9 mouse cellular contexts compared by ENCODE assay signal in the genomic region with DNA sequence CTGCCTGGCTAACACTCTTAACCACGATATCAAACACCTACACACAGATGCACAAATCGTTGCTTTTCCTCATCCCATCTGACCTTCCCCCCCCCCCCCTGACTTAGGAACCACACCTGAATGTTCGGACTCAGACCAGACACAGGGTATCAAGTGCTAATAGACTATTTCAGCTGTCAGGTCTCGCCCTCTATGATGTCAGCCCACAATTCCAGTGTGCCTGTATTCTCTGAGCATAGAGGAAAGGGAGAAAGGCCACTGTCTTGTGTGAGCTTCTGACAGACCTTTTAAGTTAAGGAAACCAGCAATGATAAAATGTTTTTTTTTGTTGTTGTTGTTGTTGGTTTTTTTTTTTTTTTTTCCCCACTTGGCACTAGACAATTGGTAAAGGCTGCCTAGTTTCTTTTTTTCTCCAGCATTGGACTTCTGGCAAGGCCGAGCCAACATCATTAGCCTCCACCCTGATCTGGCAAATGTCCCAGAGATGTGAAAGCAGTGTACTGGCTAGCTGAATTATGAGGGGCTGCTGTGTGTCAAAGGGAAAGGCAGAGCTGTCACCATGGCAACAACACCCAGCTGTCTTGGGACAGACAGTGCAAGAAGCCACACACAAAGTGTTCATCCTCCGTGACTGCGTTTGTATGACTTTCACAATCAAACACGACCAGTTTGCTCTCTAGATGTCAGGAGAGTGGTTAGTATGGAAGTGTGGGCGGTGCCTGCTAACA. TPM values are rescaled to one million over a fixed set of nuclear protein-coding genes. Genes with fewer than 3 reads are reported as not detected.
DNase-seq lines count a peak whose midpoint lies in the region; ATAC-seq lines count a peak whose summit lies in the region.
"Had no signal": no experiment of that assay in that cellular context is flagged by ENCODE, and none has a peak within 500 bp of the region (broad histone marks: within the 10 kb centered on the region; RNA-seq: fewer than 3 reads in every experiment).

No protein-coding gene starts in this region.

- 0 out of 2 replicates have a peak, but pooled peaks have one; percentile 69 for ATAC-seq in embryonic facial prominence, embryonic 12.5 days (ENCODE audit: insufficient number of reproducible peaks, insufficient read depth, low FRiP score, low TSS enrichment)
- ATAC-seq in heart, embryonic 11.5 days (replicated peaks; ENCODE audit: insufficient number of reproducible peaks, low FRiP score, low TSS enrichment), result no peak
- ATAC-seq in limb, embryonic 13.5 days (ENCODE audit: low FRiP score, low read depth), result peak; percentile 77; the same call in 1 of the 2 replicates
- peak; percentile 99 for ATAC-seq in neural tube, embryonic 12.5 days (ENCODE audit: low FRiP score, low read depth)

- WGBS in embryonic facial prominence, embryonic 12.5 days, result 70% methylated on average over 9 of the region's 9 CpGs
- 58% methylated on average over 9 of the region's 9 CpGs for WGBS in heart, embryonic 11.5 days (ENCODE audit: insufficient replicate concordance)
- 56% methylated on average over 9 of the region's 9 CpGs for WGBS in limb, embryonic 13.5 days
- WGBS in neural tube, embryonic 12.5 days, result 41% methylated on average over 9 of the region's 9 CpGs

- no peak overlapping the region for H3K4me3 ChIP-seq in embryonic facial prominence, embryonic 12.5 days
- no peak overlapping the region for H3K4me3 ChIP-seq in heart, embryonic 11.5 days (ENCODE audit: low read depth, low read length)
- H3K4me3 ChIP-seq in limb, embryonic 13.5 days, result no peak overlapping the region
- H3K4me3 ChIP-seq in neural tube, embryonic 12.5 days, result no peak overlapping the region

- no peaks in the 10 kb centered on the region for H3K27me3 ChIP-seq in embryonic facial prominence, embryonic 12.5 days
- H3K27me3 ChIP-seq in heart, embryonic 11.5 days (ENCODE audit: control insufficient read depth, insufficient read depth, low read length), result no peaks in the 10 kb centered on the region
- no peaks in the 10 kb centered on the region for H3K27me3 ChIP-seq in limb, embryonic 13.5 days
- H3K27me3 ChIP-seq in neural tube, embryonic 12.5 days (replicated peaks), result no peaks in the 10 kb centered on the region

- H3K4me2 ChIP-seq in embryonic facial prominence, embryonic 12.5 days (replicated peaks), result no peak overlapping the region
- peak overlapping the region; percentile 28; the same call in 1 of the 2 replicates for H3K4me2 ChIP-seq in heart, embryonic 11.5 days
- peak overlapping the region; percentile 52 for H3K4me2 ChIP-seq in limb, embryonic 13.5 days (replicated peaks)
- peak overlapping the region; percentile 35 for H3K4me2 ChIP-seq in neural tube, embryonic 12.5 days (replicated peaks)

- no peaks in the 10 kb centered on the region for H3K4me1 ChIP-seq in embryonic facial prominence, embryonic 12.5 days
- no peaks in the 10 kb centered on the region for H3K4me1 ChIP-seq in heart, embryonic 11.5 days (ENCODE audit: control insufficient read depth, insufficient read depth, low read length)
- peaks cover 11% of the 10 kb centered on the region for H3K4me1 ChIP-seq in limb, embryonic 13.5 days
- H3K4me1 ChIP-seq in neural tube, embryonic 12.5 days, result peaks cover 8% of the 10 kb centered on the region; the same call in 1 of the 2 replicates

- peak; percentile 59 for DNase-seq in A20 (ENCODE audit: low read depth, low spot score)
- peak; percentile 55 for DNase-seq in adrenal gland, adult 8-10 months
- peak; percentile 36 to 61 for DNase-seq in kidney, adult 8-10 months
- DNase-seq in yolk sac, embryonic 10.5 days (ENCODE audit: low spot score), result peak; percentile 23

- no peaks in the 10 kb centered on the region for H3K9me3 ChIP-seq in embryonic facial prominence, embryonic 12.5 days
- H3K9me3 ChIP-seq in heart, embryonic 11.5 days (replicated peaks; ENCODE audit: control insufficient read depth, low read length), result no peaks in the 10 kb centered on the region
- no peaks in the 10 kb centered on the region for H3K9me3 ChIP-seq in limb, embryonic 13.5 days
- no peaks in the 10 kb centered on the region for H3K9me3 ChIP-seq in neural tube, embryonic 12.5 days

- no peak overlapping the region for H3K9ac ChIP-seq in embryonic facial prominence, embryonic 12.5 days
- H3K9ac ChIP-seq in heart, embryonic 11.5 days (ENCODE audit: low read depth, low read length), result no peak overlapping the region
- no peak overlapping the region for H3K9ac ChIP-seq in limb, embryonic 13.5 days
- no peak overlapping the region for H3K9ac ChIP-seq in neural tube, embryonic 12.5 days
- H3K9ac ChIP-seq: liver, embryonic 14.5 days had no signal

- no peak overlapping the region for H3K27ac ChIP-seq in embryonic facial prominence, embryonic 12.5 days
- H3K27ac ChIP-seq in heart, embryonic 11.5 days (ENCODE audit: low read depth, low read length), result no peak overlapping the region
- H3K27ac ChIP-seq in limb, embryonic 13.5 days, result no peak overlapping the region
- no peak overlapping the region for H3K27ac ChIP-seq in neural tube, embryonic 12.5 days
- H3K27ac ChIP-seq: liver, embryonic 14.5 days had no signal

- H3K36me3 ChIP-seq in embryonic facial prominence, embryonic 12.5 days, result no peaks in the 10 kb centered on the region
- no peaks in the 10 kb centered on the region for H3K36me3 ChIP-seq in heart, embryonic 11.5 days (ENCODE audit: control insufficient read depth, insufficient read depth, low read length)
- H3K36me3 ChIP-seq in limb, embryonic 13.5 days, result no peaks in the 10 kb centered on the region
- no peaks in the 10 kb centered on the region for H3K36me3 ChIP-seq in neural tube, embryonic 12.5 days

RNA-seq across cellular contexts. Expression of gene Lrrc72, which starts 46.0 kb away (rescaled TPM):
- not detected for total RNA-seq in adrenal gland, adult 8-10 months (2022)
- not detected in 2 replicates for polyA plus RNA-seq in embryonic facial prominence, embryonic 12.5 days (2016; fragmentation: Nextera tagmentation; extraction: Ambion mirVana)
- polyA plus RNA-seq in heart, embryonic 11.5 days (2014; fragmentation: Nextera tagmentation; extraction: Ambion mirVana), result not detected in 2 replicates
- not detected in 2 replicates for polyA plus RNA-seq in limb, embryonic 13.5 days (2015; fragmentation: Nextera tagmentation; extraction: Ambion mirVana)
- not detected in 2 replicates for polyA plus RNA-seq in neural tube, embryonic 12.5 days (2016; fragmentation: Nextera tagmentation; extraction: Ambion mirVana)
- polyA plus RNA-seq: liver, embryonic 14.5 days had no signal

RNA-seq across cellular contexts. Expression of gene Bzw2, which starts 49.4 kb away (rescaled TPM):
- total RNA-seq in adrenal gland, adult 8-10 months (2022), result 10 to 100 TPM; 16.5 to 19.8 (median 18.2) TPM
- 255 and 278 TPM in 2 replicates for polyA plus RNA-seq in embryonic facial prominence, embryonic 12.5 days (2016; fragmentation: Nextera tagmentation; extraction: Ambion mirVana)
- 223 and 238 TPM in 2 replicates for polyA plus RNA-seq in heart, embryonic 11.5 days (2014; fragmentation: Nextera tagmentation; extraction: Ambion mirVana)
- polyA plus RNA-seq in limb, embryonic 13.5 days (2015; fragmentation: Nextera tagmentation; extraction: Ambion mirVana), result 242 and 259 TPM in 2 replicates
- polyA plus RNA-seq in neural tube, embryonic 12.5 days (2016; fragmentation: Nextera tagmentation; extraction: Ambion mirVana), result 313 and 315 TPM in 2 replicates

RNA-seq across cellular contexts. Expression of gene Ankmy2, which starts 50.3 kb away (rescaled TPM):
- 10 to 100 TPM; 35.8 to 41.7 (median 38.3) TPM for total RNA-seq in adrenal gland, adult 8-10 months (2022)
- 32.7 and 34.9 TPM in 2 replicates for polyA plus RNA-seq in embryonic facial prominence, embryonic 12.5 days (2016; fragmentation: Nextera tagmentation; extraction: Ambion mirVana)
- polyA plus RNA-seq in heart, embryonic 11.5 days (2014; fragmentation: Nextera tagmentation; extraction: Ambion mirVana), result 28.6 and 34.0 TPM in 2 replicates
- 35.0 and 35.4 TPM in 2 replicates for polyA plus RNA-seq in limb, embryonic 13.5 days (2015; fragmentation: Nextera tagmentation; extraction: Ambion mirVana)
- 30.2 and 32.2 TPM in 2 replicates for polyA plus RNA-seq in neural tube, embryonic 12.5 days (2016; fragmentation: Nextera tagmentation; extraction: Ambion mirVana)
